Mouse (Mus musculus): Measurements from ENCODE around the gene Hmgn1. TPM values are rescaled to one million over a fixed set of nuclear protein-coding genes. Genes with fewer than 3 reads are reported as not detected.

The Hmgn1 gene
- polyA plus RNA-seq (2014; fragmentation: Nextera tagmentation; extraction: Ambion mirVana) = 277 and 306 TPM in 2 replicates

DNA sequence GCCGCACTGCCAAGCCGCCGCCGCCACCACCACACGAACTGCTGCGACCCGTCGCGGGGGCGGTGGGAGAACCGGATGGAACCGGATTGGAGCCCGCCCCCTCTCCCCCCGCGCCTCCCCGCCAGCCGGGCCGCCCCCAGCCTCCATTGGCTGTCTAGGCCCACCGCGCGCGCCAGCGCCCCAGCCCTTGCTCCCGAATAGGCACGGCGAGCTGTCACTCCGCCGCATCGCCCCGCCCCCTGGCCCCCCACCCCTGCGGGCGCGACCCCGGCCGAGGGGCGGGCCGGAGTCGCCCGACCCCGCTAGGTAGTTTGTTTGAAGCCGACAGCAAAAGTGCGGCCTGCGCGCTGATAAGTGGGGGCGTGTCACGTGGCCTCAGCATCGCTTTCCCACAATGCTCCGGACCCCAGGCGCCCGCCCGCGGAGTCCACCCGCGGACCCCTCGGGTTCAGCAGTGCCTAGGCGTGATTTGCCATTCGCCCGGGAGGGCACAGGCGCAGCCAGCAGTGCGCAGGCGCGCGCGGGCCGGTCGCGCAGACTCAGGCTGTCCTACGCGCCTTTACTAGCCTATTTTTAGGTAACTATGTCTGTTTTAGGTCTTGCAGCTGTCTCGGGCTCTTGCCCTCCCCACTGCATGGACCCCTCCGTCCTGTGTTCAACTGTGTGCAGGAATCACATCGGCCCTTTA, at the start of gene Hmgn1:
Hmgn1 (minus strand) TSS at position 73 of the 688 bp plus-strand sequence.
- peak within 1 kb of the TSS; percentile 91 for H3K4me2 ChIP-seq (ENCODE audit: low read length)
- peaks cover 38% of the 10 kb centered on the region for H3K36me3 ChIP-seq (ENCODE audit: control insufficient read depth, insufficient read depth, low read length)
- H3K4me3 ChIP-seq (ENCODE audit: control insufficient read depth in 1 of 2, insufficient read depth in 1 of 2, low read depth in 1 of 2, low read length in 2 of 2) = peak within 1 kb of the TSS; percentile 90 to 96
- H3K27ac ChIP-seq (replicated peaks in 1 of 2; ENCODE audit: control insufficient read depth in 1 of 2, insufficient read depth in 1 of 2, low read depth in 2 of 2, low read length in 2 of 2) = peak within 1 kb of the TSS; percentile 97 to 99
- no peaks in the 10 kb centered on the region for H3K9me3 ChIP-seq (ENCODE audit: control insufficient read depth, low read length)
- peaks cover 2 to 20% of the 10 kb centered on the region in 2 experiments; a peak in 3 of 4 replicates for H3K4me1 ChIP-seq (ENCODE audit: control insufficient read depth in 2 of 2, insufficient read depth in 2 of 2, low read length in 2 of 2)
- peak within 1 kb of the TSS; percentile 99 for H3K9ac ChIP-seq (ENCODE audit: low read length)
- under 1% methylated on average over 57 of the region's 72 CpGs for WGBS
- peak; percentile 98 for ATAC-seq (ENCODE audit: insufficient number of reproducible peaks, insufficient read depth, low FRiP score, low read depth)
- no peaks in the 10 kb centered on the region for H3K27me3 ChIP-seq (ENCODE audit: control insufficient read depth, insufficient read depth, low read length)

- WGBS = 47% methylated on average over 2 of the region's 2 CpGs
- H3K9me3 ChIP-seq (ENCODE audit: control insufficient read depth, low read length) = no peaks in the 10 kb centered on the region
- H3K4me3 ChIP-seq (ENCODE audit: control insufficient read depth in 1 of 2, insufficient read depth in 1 of 2, low read depth in 1 of 2, low read length in 2 of 2) = no peak overlapping the region
- H3K27me3 ChIP-seq (ENCODE audit: control insufficient read depth, insufficient read depth, low read length) = no peaks in the 10 kb centered on the region
- peaks cover 4 to 7% of the 10 kb centered on the region in 2 experiments; a peak in 2 of 4 replicates for H3K4me1 ChIP-seq (ENCODE audit: control insufficient read depth in 2 of 2, insufficient read depth in 2 of 2, low read length in 2 of 2)
- H3K36me3 ChIP-seq (ENCODE audit: control insufficient read depth, insufficient read depth, low read length) = no peaks in the 10 kb centered on the region
- no peak overlapping the region for H3K27ac ChIP-seq (replicated peaks in 1 of 2; ENCODE audit: control insufficient read depth in 1 of 2, insufficient read depth in 1 of 2, low read depth in 2 of 2, low read length in 2 of 2)
- H3K9ac ChIP-seq (ENCODE audit: low read length) = no peak overlapping the region
- H3K4me2 ChIP-seq (ENCODE audit: low read length) = no peak overlapping the region
- no peak for ATAC-seq (ENCODE audit: insufficient number of reproducible peaks, insufficient read depth, low FRiP score, low read depth)
Measured at GRCm38 (mm10) chr16:96175399-96175798, 47.9 kb upstream of the Hmgn1 start.

DNA sequence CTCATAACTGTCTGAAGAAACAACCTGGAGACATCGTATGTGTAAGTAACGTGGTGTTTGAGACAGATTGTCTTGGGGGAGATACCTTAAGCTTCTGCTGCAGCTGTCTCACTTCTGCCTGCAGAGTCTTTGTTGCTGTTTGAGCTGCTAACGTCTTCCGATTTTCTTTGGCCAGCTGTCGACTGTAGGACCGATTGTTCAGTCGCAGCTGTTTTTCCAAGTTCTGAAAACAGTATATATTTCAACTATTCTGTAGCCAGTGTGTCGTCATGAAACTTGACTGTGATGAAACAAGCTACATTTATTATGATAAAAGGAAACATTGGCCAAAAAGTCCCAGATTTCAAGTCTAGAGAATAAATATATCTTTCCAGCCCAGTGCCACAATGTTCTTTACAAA, 46.1 kb upstream of the Hmgn1 start:
- H3K9ac ChIP-seq (ENCODE audit: low read length) = no peak overlapping the region
- ATAC-seq (ENCODE audit: insufficient number of reproducible peaks, insufficient read depth, low FRiP score, low read depth) = no peak
- H3K36me3 ChIP-seq (ENCODE audit: control insufficient read depth, insufficient read depth, low read length) = no peaks in the 10 kb centered on the region
- H3K4me1 ChIP-seq (ENCODE audit: control insufficient read depth in 2 of 2, insufficient read depth in 2 of 2, low read length in 2 of 2) = peaks cover 4 to 7% of the 10 kb centered on the region in 2 experiments; a peak in 2 of 4 replicates
- H3K27me3 ChIP-seq (ENCODE audit: control insufficient read depth, insufficient read depth, low read length) = no peaks in the 10 kb centered on the region
- no peaks in the 10 kb centered on the region for H3K9me3 ChIP-seq (ENCODE audit: control insufficient read depth, low read length)
- no peak overlapping the region for H3K4me2 ChIP-seq (ENCODE audit: low read length)
- H3K4me3 ChIP-seq (ENCODE audit: control insufficient read depth in 1 of 2, insufficient read depth in 1 of 2, low read depth in 1 of 2, low read length in 2 of 2) = no peak overlapping the region
- 77% methylated on average over 8 of the region's 8 CpGs for WGBS
- H3K27ac ChIP-seq (replicated peaks in 1 of 2; ENCODE audit: control insufficient read depth in 1 of 2, insufficient read depth in 1 of 2, low read depth in 2 of 2, low read length in 2 of 2) = no peak overlapping the region

DNA sequence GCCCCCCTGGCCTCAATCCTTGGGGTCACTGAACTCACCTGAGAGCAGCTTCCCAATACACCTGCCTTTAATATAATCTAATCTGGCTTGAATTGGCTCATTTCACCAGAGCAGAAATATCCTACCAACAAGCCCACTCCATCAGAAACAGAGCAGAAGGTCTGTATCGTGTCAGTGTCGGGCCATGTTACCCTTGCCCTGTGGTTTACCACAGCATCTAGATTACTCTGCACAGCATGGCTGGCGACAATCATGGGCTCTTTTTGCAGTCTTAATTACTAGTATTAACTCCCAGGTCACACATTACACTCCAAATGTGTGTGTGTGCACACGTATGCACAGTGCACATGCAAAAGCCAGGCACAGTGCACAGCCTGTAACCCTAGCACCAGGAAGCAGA, 41.3 kb upstream of the Hmgn1 start:
- Histone ChIP-seq H3K4me3 (ENCODE audit: control insufficient read depth in 1 of 2, insufficient read depth in 1 of 2, low read depth in 1 of 2, low read length in 2 of 2) (no peak overlapping the region), H3K27ac (replicated peaks in 1 of 2; ENCODE audit: control insufficient read depth in 1 of 2, insufficient read depth in 1 of 2, low read depth in 2 of 2, low read length in 2 of 2) (no peak overlapping the region), H3K9ac (ENCODE audit: low read length) (no peak overlapping the region), H3K4me1 (ENCODE audit: control insufficient read depth in 2 of 2, insufficient read depth in 2 of 2, low read length in 2 of 2) (0 out of 4 replicates have a peak, but pooled peaks cover 0 to 2% of the 10 kb centered on the region in 2 experiments), H3K36me3 (ENCODE audit: control insufficient read depth, insufficient read depth, low read length) (no peaks in the 10 kb centered on the region), H3K9me3 (ENCODE audit: control insufficient read depth, low read length) (no peaks in the 10 kb centered on the region), H3K27me3 (ENCODE audit: control insufficient read depth, insufficient read depth, low read length) (no peaks in the 10 kb centered on the region), H3K4me2 (ENCODE audit: low read length) (no peak overlapping the region)
- 84% methylated on average over 4 of the region's 4 CpGs for WGBS
- ATAC-seq (ENCODE audit: insufficient number of reproducible peaks, insufficient read depth, low FRiP score, low read depth) = no peak

GRCm38 (mm10) chr16:96165723-96166264, 38.3 kb upstream of the Hmgn1 start:
- WGBS = 58% methylated on average over 4 of the region's 4 CpGs
- Histone ChIP-seq H3K9me3 (ENCODE audit: control insufficient read depth, low read length) (no peaks in the 10 kb centered on the region), H3K27ac (replicated peaks in 1 of 2; ENCODE audit: control insufficient read depth in 1 of 2, insufficient read depth in 1 of 2, low read depth in 2 of 2, low read length in 2 of 2) (no peak overlapping the region), H3K4me3 (ENCODE audit: control insufficient read depth in 1 of 2, insufficient read depth in 1 of 2, low read depth in 1 of 2, low read length in 2 of 2) (no peak overlapping the region), H3K36me3 (ENCODE audit: control insufficient read depth, insufficient read depth, low read length) (no peaks in the 10 kb centered on the region), H3K4me1 (ENCODE audit: control insufficient read depth in 2 of 2, insufficient read depth in 2 of 2, low read length in 2 of 2) (0 out of 4 replicates have a peak, but pooled peaks cover 0 to 2% of the 10 kb centered on the region in 2 experiments), H3K27me3 (ENCODE audit: control insufficient read depth, insufficient read depth, low read length) (no peaks in the 10 kb centered on the region), H3K9ac (ENCODE audit: low read length) (no peak overlapping the region), H3K4me2 (ENCODE audit: low read length) (no peak overlapping the region)
- no peak for ATAC-seq (ENCODE audit: insufficient number of reproducible peaks, insufficient read depth, low FRiP score, low read depth)

- Histone ChIP-seq H3K27ac (replicated peaks in 1 of 2; ENCODE audit: control insufficient read depth in 1 of 2, insufficient read depth in 1 of 2, low read depth in 2 of 2, low read length in 2 of 2) (no peak overlapping the region), H3K9ac (ENCODE audit: low read length) (no peak overlapping the region), H3K27me3 (ENCODE audit: control insufficient read depth, insufficient read depth, low read length) (no peaks in the 10 kb centered on the region), H3K4me1 (ENCODE audit: control insufficient read depth in 2 of 2, insufficient read depth in 2 of 2, low read length in 2 of 2) (peaks cover 11 to 17% of the 10 kb centered on the region in 2 experiments), H3K9me3 (ENCODE audit: control insufficient read depth, low read length) (no peaks in the 10 kb centered on the region), H3K4me3 (ENCODE audit: control insufficient read depth in 1 of 2, insufficient read depth in 1 of 2, low read depth in 1 of 2, low read length in 2 of 2) (no peak overlapping the region), H3K36me3 (ENCODE audit: control insufficient read depth, insufficient read depth, low read length) (peaks cover 1% of the 10 kb centered on the region; the same call in 1 of the 2 replicates), H3K4me2 (ENCODE audit: low read length) (no peak overlapping the region)
- ATAC-seq (ENCODE audit: insufficient number of reproducible peaks, insufficient read depth, low FRiP score, low read depth) = no peak
- 84% methylated on average over 4 of the region's 4 CpGs for WGBS
Measured at GRCm38 (mm10) chr16:96161336-96161735, 33.8 kb upstream of the Hmgn1 start.

GRCm38 (mm10) chr16:96160927-96161326, 33.4 kb upstream of the Hmgn1 start:
- Histone ChIP-seq H3K4me2 (ENCODE audit: low read length) (no peak overlapping the region), H3K27me3 (ENCODE audit: control insufficient read depth, insufficient read depth, low read length) (no peaks in the 10 kb centered on the region), H3K4me3 (ENCODE audit: control insufficient read depth in 1 of 2, insufficient read depth in 1 of 2, low read depth in 1 of 2, low read length in 2 of 2) (no peak overlapping the region), H3K9ac (ENCODE audit: low read length) (no peak overlapping the region), H3K9me3 (ENCODE audit: control insufficient read depth, low read length) (no peaks in the 10 kb centered on the region), H3K4me1 (ENCODE audit: control insufficient read depth in 2 of 2, insufficient read depth in 2 of 2, low read length in 2 of 2) (peaks cover 11 to 17% of the 10 kb centered on the region in 2 experiments), H3K36me3 (ENCODE audit: control insufficient read depth, insufficient read depth, low read length) (peaks cover 5% of the 10 kb centered on the region), H3K27ac (replicated peaks in 1 of 2; ENCODE audit: control insufficient read depth in 1 of 2, insufficient read depth in 1 of 2, low read depth in 2 of 2, low read length in 2 of 2) (no peak overlapping the region)
- WGBS = 75% methylated on average over 1 of the region's 1 CpGs
- ATAC-seq (ENCODE audit: insufficient number of reproducible peaks, insufficient read depth, low FRiP score, low read depth) = no peak
